ENCODE assay signal across 1 mouse cellular context in the genomic region with DNA sequence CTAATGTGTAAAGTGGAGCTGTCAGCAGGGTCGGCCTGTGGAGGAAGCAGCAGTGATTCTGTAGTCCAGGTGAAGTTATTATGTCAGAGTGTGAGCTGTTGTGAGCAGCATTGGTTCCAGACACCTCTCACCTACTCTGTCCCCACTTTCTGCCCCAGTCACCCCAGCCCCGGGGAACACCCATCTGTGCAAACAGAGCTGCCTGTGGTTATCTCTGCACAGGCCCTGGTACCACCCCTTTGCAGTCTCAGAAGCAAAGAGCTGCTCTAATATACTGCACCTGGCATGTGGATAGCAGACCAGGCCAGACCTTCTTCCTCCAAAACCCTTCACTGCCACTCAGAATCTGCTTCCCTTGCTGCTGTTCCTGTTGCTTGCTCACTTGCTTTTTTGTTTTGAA.
TF ChIP-seq lines count a peak whose summit lies in the region.

No protein-coding gene starts in this region.

TF ChIP-seq in MEL, 35 proteins besides CTCF, POLR2A, EP300 and RAD21:
- TF ChIP-seq UBTF (IDR thresholded peaks at IDR 0.05; ENCODE audit: borderline replicate concordance, insufficient read depth, low read depth, low read length) (no peak), USF1 (IDR thresholded peaks at IDR 0.05; ENCODE audit: low read depth, low read length) (no peak), MEF2A (IDR thresholded peaks at IDR 0.05; ENCODE audit: extremely low read depth, insufficient replicate concordance, low read depth, low read length, poor library complexity, severe bottlenecking) (no peak), CHD1 (IDR thresholded peaks at IDR 0.05; ENCODE audit: low read depth, low read length) (no peak), MAZ (IDR thresholded peaks at IDR 0.05; ENCODE audit: low read depth, low read length) (no peak), ZC3H11A (IDR thresholded peaks at IDR 0.05; ENCODE audit: low read depth, low read length) (no peak)
